Mouse (Mus musculus) liver, embryonic 16.5 days (tissue): Measurements from ENCODE around the gene Cycs. TPM values are rescaled to one million over a fixed set of nuclear protein-coding genes. Genes with fewer than 3 reads are reported as not detected.

Experiments used
- ATAC-seq: fragments of 200-750 bp; cut with Nextera tagmentation; 2 replicates; pipeline ENCODE4 v1.8.0; 2017; ENCODE audit warnings: low read depth, mild to moderate bottlenecking, moderate number of reproducible peaks, moderate library complexity
- H3K27ac ChIP-seq: fragments of 300-500 bp; sonication (generic); 2 replicates; pipeline ENCODE4 v1.5.1; 2014; ENCODE audit warnings: mild to moderate bottlenecking, low read length
- H3K27me3 ChIP-seq: fragments of 300-500 bp; sonication (generic); 2 replicates; pipeline ENCODE4 v1.6.1; 2014; ENCODE audit warnings: low read depth, low read length, mixed read lengths; ENCODE audit not compliant: control insufficient read depth, insufficient read depth
- H3K36me3 ChIP-seq: fragments of 300-500 bp; sonication (generic); 2 replicates; pipeline ENCODE4 v1.6.1; 2014; ENCODE audit warnings: mild to moderate bottlenecking; ENCODE audit not compliant: control insufficient read depth, insufficient read depth
- H3K4me1 ChIP-seq: fragments of 300-500 bp; sonication (generic); 2 replicates; pipeline ENCODE4 v1.6.1; 2014; ENCODE audit warnings: low read depth, low read length, mixed read lengths; ENCODE audit not compliant: control insufficient read depth
- H3K4me2 ChIP-seq: fragments of 300-500 bp; sonication (generic); 2 replicates; pipeline ENCODE4 v1.6.1; 2014; ENCODE audit warnings: low read depth, low read length, mixed read lengths
- H3K4me3 ChIP-seq: fragments of 300-500 bp; sonication (generic); 2 replicates; pipeline ENCODE4 v1.5.1; 2014; ENCODE audit warnings: low read depth, mild to moderate bottlenecking, low read length
- H3K9ac ChIP-seq: fragments of 300-500 bp; sonication (generic); 2 replicates; pipeline ENCODE4 v1.6.1; 2014; ENCODE audit warnings: low read depth, low read length
- H3K9me3 ChIP-seq: fragments of 300-500 bp; sonication (generic); replicated peaks from 2 replicates; pipeline ENCODE4 v1.6.1; 2016; ENCODE audit warnings: low read length; ENCODE audit not compliant: control insufficient read depth
- WGBS: fragments of 180-500 bp; shearing (Covaris S2); extraction: QIAGEN DNeasy Blood & Tissue Kit; methylation state at CpG from one replicate; pipeline ENCODE4 v1.1.7; 2014; ENCODE audit not compliant: insufficient replicate concordance; 5-methylcytosine and 5-hydroxymethylcytosine counted together
- polyA plus RNA-seq: library from polyadenylated mRNA; unstranded; fragments of >200 nt; fragmentation: Nextera tagmentation; extraction: Ambion mirVana; gene quantifications from 2 replicates; pipeline ENCODE4 v1.2.1, GENCODE M21; 2015

Gene Cycs
- polyA plus RNA-seq, 1 experiment from 2014 or later = 29.6 TPM

DNA sequence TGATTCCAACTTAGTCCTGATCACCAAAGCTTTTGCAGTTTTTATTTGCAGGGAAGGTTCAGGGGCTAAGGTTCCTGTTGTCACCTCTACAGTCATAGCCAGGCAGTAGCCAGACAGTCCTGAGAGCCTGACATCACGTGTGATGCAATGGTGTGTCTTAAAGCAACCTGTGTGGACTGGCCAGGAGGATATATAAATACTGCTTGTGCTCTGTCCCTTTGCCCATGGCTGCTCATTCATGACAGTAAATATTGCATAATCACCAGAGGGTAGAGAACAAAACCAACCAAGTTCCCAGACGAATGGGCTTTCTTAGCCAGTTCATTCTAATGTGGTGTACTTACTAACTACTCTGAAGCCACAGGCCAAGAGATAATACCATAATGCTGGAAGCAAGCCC, 21.1 kb upstream of the Cycs start:
- H3K4me3 ChIP-seq = no peak overlapping the region
- H3K27me3 ChIP-seq = no peaks in the 10 kb centered on the region
- WGBS = 51% methylated on average over 2 of the region's 2 CpGs
- H3K9me3 ChIP-seq = no peaks in the 10 kb centered on the region
- ATAC-seq = peak; percentile 90
- no peak overlapping the region for H3K27ac ChIP-seq
- no peak overlapping the region for H3K9ac ChIP-seq
- H3K4me2 ChIP-seq = no peak overlapping the region
- H3K4me1 ChIP-seq = peaks cover 6% of the 10 kb centered on the region; the same call in 1 of the 2 replicates
- no peaks in the 10 kb centered on the region for H3K36me3 ChIP-seq

DNA sequence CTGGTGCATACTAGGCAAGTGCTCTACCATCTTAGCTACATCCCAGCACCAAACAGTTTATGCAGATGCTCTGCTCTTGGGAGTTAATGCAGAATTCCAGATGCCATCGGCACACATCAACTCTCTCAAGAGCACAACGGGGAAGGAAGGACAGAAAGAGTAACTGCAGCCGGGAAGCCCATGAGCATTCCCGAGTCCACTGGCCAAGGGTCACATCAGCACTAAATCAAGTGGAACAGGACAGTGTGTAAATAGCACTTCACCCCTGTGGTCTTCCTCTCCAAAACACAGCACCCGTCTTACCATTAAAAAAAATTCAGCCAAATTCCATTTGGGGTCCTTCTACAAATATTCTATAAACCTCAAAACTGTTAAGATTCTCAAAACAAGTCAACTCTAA, 20.0 kb upstream of the Cycs start:
- H3K4me1 ChIP-seq = peaks cover 6% of the 10 kb centered on the region; the same call in 1 of the 2 replicates
- no peak overlapping the region for H3K27ac ChIP-seq
- H3K36me3 ChIP-seq = no peaks in the 10 kb centered on the region
- ATAC-seq = 0 out of 2 replicates have a peak, but pooled peaks have one; percentile 53
- no peak overlapping the region for H3K4me2 ChIP-seq
- no peak overlapping the region for H3K4me3 ChIP-seq
- no peaks in the 10 kb centered on the region for H3K27me3 ChIP-seq
- no peak overlapping the region for H3K9ac ChIP-seq
- H3K9me3 ChIP-seq = no peaks in the 10 kb centered on the region
- WGBS = 61% methylated on average over 5 of the region's 5 CpGs

DNA sequence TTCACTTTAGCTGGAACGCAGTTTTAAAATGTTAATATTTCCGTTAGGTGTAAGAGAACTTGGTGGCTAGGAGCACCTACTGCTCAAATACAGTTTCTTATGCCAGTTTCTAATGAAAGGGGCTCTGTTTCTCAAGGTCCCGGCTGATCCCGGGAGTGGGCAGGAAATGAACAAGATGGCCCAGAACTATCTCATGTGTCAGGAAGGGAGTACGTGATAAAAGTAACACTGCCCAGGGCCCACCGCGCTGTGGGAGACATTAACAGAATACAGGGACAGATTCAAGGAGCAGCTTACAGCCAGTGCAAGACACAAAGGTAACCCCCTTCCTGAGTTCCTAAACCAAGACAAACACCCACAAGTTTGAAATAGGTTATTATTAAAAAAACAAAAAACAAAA, 19.4 kb upstream of the Cycs start:
- no peak for ATAC-seq
- H3K4me1 ChIP-seq = peaks cover 6% of the 10 kb centered on the region; the same call in 1 of the 2 replicates
- WGBS = 61% methylated on average over 7 of the region's 7 CpGs

GRCm38 (mm10) chr6:50571661-50572060, 5.3 kb upstream of the Cycs start:
- no peak for ATAC-seq
- no peak overlapping the region for H3K4me2 ChIP-seq
- no peaks in the 10 kb centered on the region for H3K36me3 ChIP-seq
- peaks cover 2% of the 10 kb centered on the region; the same call in 1 of the 2 replicates for H3K4me1 ChIP-seq
- no peaks in the 10 kb centered on the region for H3K27me3 ChIP-seq
- no peak overlapping the region for H3K27ac ChIP-seq
- no peak overlapping the region for H3K9ac ChIP-seq
- 70% methylated on average over 1 of the region's 1 CpGs for WGBS
- H3K4me3 ChIP-seq = no peak overlapping the region
- no peaks in the 10 kb centered on the region for H3K9me3 ChIP-seq

More for the DNA sequence above, 19.4 kb upstream of the Cycs start:
- H3K9me3 ChIP-seq = no peaks in the 10 kb centered on the region
- H3K27ac ChIP-seq = no peak overlapping the region
- H3K4me3 ChIP-seq = no peak overlapping the region
- H3K4me2 ChIP-seq = no peak overlapping the region
- no peak overlapping the region for H3K9ac ChIP-seq
- H3K27me3 ChIP-seq = no peaks in the 10 kb centered on the region
- no peaks in the 10 kb centered on the region for H3K36me3 ChIP-seq

- Histone ChIP-seq H3K9me3 (no peaks in the 10 kb centered on the region), H3K36me3 (no peaks in the 10 kb centered on the region; the same call in 1 of the 2 replicates), H3K27ac (peak overlapping the region; percentile 81), H3K27me3 (no peaks in the 10 kb centered on the region), H3K4me3 (peak overlapping the region; percentile 91), H3K9ac (peak overlapping the region; percentile 71), H3K4me2 (peak overlapping the region; percentile 88), H3K4me1 (peaks cover 5% of the 10 kb centered on the region; the same call in 1 of the 2 replicates)
- WGBS = 13% methylated on average over 6 of the region's 6 CpGs
- no peak for ATAC-seq
These were observed 588 bp upstream of the Cycs start for GRCm38 (mm10) chr6:50566997-50567255.

GRCm38 (mm10) chr6:50563651-50564050, 2.7 kb downstream of the Cycs start:
- Histone ChIP-seq H3K4me2 (no peak overlapping the region), H3K9me3 (no peaks in the 10 kb centered on the region), H3K27me3 (no peaks in the 10 kb centered on the region), H3K4me1 (peaks cover 5% of the 10 kb centered on the region; the same call in 1 of the 2 replicates), H3K9ac (no peak overlapping the region), H3K4me3 (no peak overlapping the region), H3K36me3 (no peaks in the 10 kb centered on the region; the same call in 1 of the 2 replicates), H3K27ac (no peak overlapping the region)
- 92% methylated on average over 3 of the region's 3 CpGs for WGBS
- ATAC-seq = no peak

DNA sequence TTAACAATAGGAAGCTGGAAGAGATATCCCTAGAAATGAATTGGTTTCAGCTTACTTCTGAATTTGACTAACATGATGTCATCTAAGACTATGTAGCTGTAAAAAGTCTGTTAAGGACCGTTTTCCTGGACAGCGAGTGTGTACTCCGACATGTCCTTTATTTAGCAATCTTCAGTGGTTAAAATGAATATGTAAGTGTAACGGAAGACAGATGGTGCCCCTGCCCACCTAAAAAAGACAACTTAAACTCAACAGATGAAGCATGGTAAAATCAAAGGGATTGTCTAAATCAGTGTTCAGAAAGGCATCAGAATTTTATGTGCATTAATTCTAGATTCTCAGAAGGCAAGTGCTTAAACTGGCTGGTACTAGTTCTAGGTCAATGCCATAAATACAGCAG, 3.9 kb downstream of the Cycs start:
- Histone ChIP-seq H3K9ac (no peak overlapping the region), H3K4me2 (no peak overlapping the region), H3K27ac (no peak overlapping the region), H3K9me3 (no peaks in the 10 kb centered on the region), H3K27me3 (no peaks in the 10 kb centered on the region), H3K4me1 (peaks cover 5% of the 10 kb centered on the region; the same call in 1 of the 2 replicates), H3K36me3 (no peaks in the 10 kb centered on the region; the same call in 1 of the 2 replicates), H3K4me3 (no peak overlapping the region)
- ATAC-seq = no peak
- 84% methylated on average over 4 of the region's 4 CpGs for WGBS

DNA sequence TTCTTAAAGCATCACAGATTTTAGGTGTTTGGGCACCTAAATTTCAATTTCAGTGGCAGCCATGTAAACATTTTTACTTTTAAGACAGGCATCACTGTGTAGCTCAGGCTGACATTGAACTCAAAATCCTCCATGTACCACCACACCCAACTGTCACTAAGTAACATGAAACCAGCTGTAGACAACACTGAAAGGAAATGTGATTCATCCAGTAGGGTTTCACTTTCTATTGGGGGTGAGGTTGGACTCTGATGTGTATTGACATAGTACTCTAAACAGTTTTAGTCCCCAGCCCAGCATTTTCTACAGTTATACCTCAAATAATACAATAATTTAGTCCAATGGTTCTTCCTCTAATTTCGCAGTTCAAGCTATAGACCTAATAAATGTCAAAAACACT, 5.6 kb downstream of the Cycs start:
- H3K27me3 ChIP-seq = no peaks in the 10 kb centered on the region
- no peaks in the 10 kb centered on the region; the same call in 1 of the 2 replicates for H3K36me3 ChIP-seq
- no peak overlapping the region for H3K4me3 ChIP-seq
- H3K4me2 ChIP-seq = no peak overlapping the region
- ATAC-seq = no peak
- no peak overlapping the region for H3K27ac ChIP-seq
- H3K9ac ChIP-seq = no peak overlapping the region
- H3K4me1 ChIP-seq = peaks cover 3% of the 10 kb centered on the region; the same call in 1 of the 2 replicates
- 68% methylated on average over 1 of the region's 1 CpGs for WGBS
- no peaks in the 10 kb centered on the region for H3K9me3 ChIP-seq

DNA sequence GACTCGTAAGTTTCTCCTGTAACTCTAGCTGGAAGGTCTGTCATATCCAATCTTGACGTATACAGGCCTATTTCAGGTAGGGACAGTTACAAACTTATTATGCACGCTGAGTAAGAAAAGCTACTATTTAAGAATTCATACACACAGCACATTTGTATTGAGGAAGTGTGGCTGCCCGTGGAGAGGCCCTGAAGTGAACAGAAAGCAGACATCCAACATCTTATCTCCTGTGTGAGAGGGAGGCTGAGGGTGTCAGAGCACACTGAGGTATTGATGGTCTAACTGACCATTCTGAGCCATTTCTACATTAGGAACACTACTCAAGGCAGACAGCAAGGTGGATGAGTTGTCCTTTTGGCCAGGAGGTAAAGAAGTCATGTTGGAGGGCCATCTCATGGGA, 7.5 kb downstream of the Cycs start:
- ATAC-seq = no peak
- H3K4me2 ChIP-seq = no peak overlapping the region
- H3K4me3 ChIP-seq = no peak overlapping the region
- WGBS = 32% methylated on average over 4 of the region's 4 CpGs
- H3K27ac ChIP-seq = no peak overlapping the region
- H3K4me1 ChIP-seq = no peaks in the 10 kb centered on the region
- no peaks in the 10 kb centered on the region for H3K9me3 ChIP-seq
- H3K36me3 ChIP-seq = no peaks in the 10 kb centered on the region; the same call in 1 of the 2 replicates
- no peaks in the 10 kb centered on the region for H3K27me3 ChIP-seq
- no peak overlapping the region for H3K9ac ChIP-seq
